Mouse (Mus musculus) liver, postnatal 0 days (tissue): ENCODE data around the gene Zfp575. TPM values are rescaled to one million over a fixed set of nuclear protein-coding genes. Genes with fewer than 3 reads are reported as not detected.
A peak's percentile ranks its signal among the peaks of the same experiment; 100 is the strongest.

Source experiments
- ATAC-seq: fragments of 200-750 bp; cut with Nextera tagmentation; 2 replicates; pipeline ENCODE4 v1.8.0; 2017; ENCODE audit warnings: mild to moderate bottlenecking, moderate library complexity
- DNase-seq: peaks from one replicate; pipeline ENCODE4 v3.0.0-alpha.2; 2016
- H3K27ac ChIP-seq: fragments of 300-500 bp; sonication (generic); 2 replicates; pipeline ENCODE4 v1.5.1; 2014; ENCODE audit warnings: antibody characterized with exemption, moderate library complexity, mild to moderate bottlenecking, low read depth
- H3K27me3 ChIP-seq: fragments of 300-500 bp; sonication (generic); 2 replicates; pipeline ENCODE4 v1.6.1; 2014; ENCODE audit warnings: low read length, control low read depth, mixed read lengths; ENCODE audit not compliant: insufficient read depth
- H3K36me3 ChIP-seq: fragments of 300-500 bp; sonication (generic); replicated peaks from 2 replicates; pipeline ENCODE4 v1.6.1; 2014; ENCODE audit warnings: mild to moderate bottlenecking, control low read depth, low read length, moderate library complexity, mixed read lengths; ENCODE audit not compliant: insufficient read depth
- H3K4me1 ChIP-seq: fragments of 300-500 bp; sonication (generic); 2 replicates; pipeline ENCODE4 v1.6.1; 2014; ENCODE audit warnings: antibody characterized with exemption, mild to moderate bottlenecking, control low read depth; ENCODE audit not compliant: insufficient read depth
- H3K4me2 ChIP-seq: fragments of 300-500 bp; sonication (generic); 2 replicates; pipeline ENCODE4 v1.6.1; 2014; ENCODE audit warnings: low read depth, mild to moderate bottlenecking, low read length, moderate library complexity, mixed read lengths
- H3K4me3 ChIP-seq: fragments of 300-500 bp; sonication (generic); 2 replicates; pipeline ENCODE4 v1.5.1; 2014; ENCODE audit warnings: low read depth, low read length
- H3K9ac ChIP-seq: fragments of 300-500 bp; sonication (generic); replicated peaks from 2 replicates; pipeline ENCODE4 v1.6.1; 2014; ENCODE audit warnings: mild to moderate bottlenecking, moderate library complexity
- H3K9me3 ChIP-seq: fragments of 300-500 bp; sonication (generic); 2 replicates; pipeline ENCODE4 v1.6.1; 2016; ENCODE audit warnings: mild to moderate bottlenecking, control low read depth, low read length, mixed read lengths
- CTCF ChIP-seq: sonication (generic); IDR thresholded peaks from 2 replicates; pipeline ENCODE4 v1.5.1; 2016; ENCODE audit warnings: antibody characterized with exemption, low read depth
- EP300 ChIP-seq: IDR thresholded peaks from 2 replicates; pipeline ENCODE4 v1.6.1; 2016; ENCODE audit warnings: antibody characterized with exemption, low read depth, mild to moderate bottlenecking
- WGBS: fragments of 180-500 bp; shearing (Covaris S2); extraction: QIAGEN DNeasy Blood & Tissue Kit; methylation state at CpG from one replicate; pipeline ENCODE4 v1.1.7; 2014; ENCODE audit not compliant: insufficient replicate concordance; 5-methylcytosine and 5-hydroxymethylcytosine counted together
- polyA plus RNA-seq: library from polyadenylated mRNA; unstranded; fragments of >200 nt; fragmentation: Nextera tagmentation; extraction: Ambion mirVana; gene quantifications from 2 replicates; pipeline ENCODE4 v1.2.1, GENCODE M21; 2015

Gene Zfp575
- polyA plus RNA-seq, 1 experiment from 2014 or later = 0.13 TPM

GRCm38 (mm10) chr7:24588336-24588735 lies 895 bp upstream of the Zfp575 start:
- H3K9me3 ChIP-seq = no peaks in the 10 kb centered on the region
- TF ChIP-seq EP300 (no peak), CTCF (no peak)
- no peaks in the 10 kb centered on the region for H3K36me3 ChIP-seq
- H3K4me2 ChIP-seq = no peak overlapping the region
- DNase-seq (peak; percentile 36), ATAC-seq (no peak)
- WGBS = 65% methylated on average over 13 of the region's 13 CpGs
- H3K9ac ChIP-seq = no peak overlapping the region
- no peak overlapping the region for H3K27ac ChIP-seq
- H3K4me1 ChIP-seq = peaks cover 21% of the 10 kb centered on the region
- H3K4me3 ChIP-seq = no peak overlapping the region
- H3K27me3 ChIP-seq = peaks cover 17% of the 10 kb centered on the region

DNA sequence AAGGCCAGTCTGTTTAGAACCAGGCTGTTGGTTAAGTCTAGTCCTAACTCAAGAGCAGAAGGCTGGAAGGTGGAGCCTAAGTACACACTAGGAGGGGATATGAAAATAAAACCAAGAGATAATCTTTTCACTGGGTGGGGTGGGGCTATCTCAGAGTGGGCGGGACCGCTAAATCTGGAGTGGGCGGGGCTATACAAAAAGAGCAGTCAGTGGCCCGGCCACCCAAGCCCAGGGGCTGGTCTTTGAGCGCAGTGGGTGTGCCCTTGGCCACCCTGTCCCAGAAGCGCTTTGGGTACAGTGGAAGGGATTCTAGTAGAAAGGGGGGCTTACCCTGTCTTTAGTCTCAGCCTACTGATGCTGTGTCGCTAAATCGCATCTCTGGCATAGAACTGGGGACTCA lies 613 bp downstream of the Zfp575 start:
- peaks cover 17% of the 10 kb centered on the region for H3K27me3 ChIP-seq
- peak overlapping the region; percentile 68 for H3K4me2 ChIP-seq
- H3K36me3 ChIP-seq = no peaks in the 10 kb centered on the region
- peak overlapping the region; percentile 31; the same call in 1 of the 2 replicates for H3K4me3 ChIP-seq
- H3K9me3 ChIP-seq = no peaks in the 10 kb centered on the region
- ATAC-seq (peak; percentile 60), DNase-seq (peak; percentile 55)
- peaks cover 11% of the 10 kb centered on the region for H3K4me1 ChIP-seq
- H3K9ac ChIP-seq = no peak overlapping the region
- TF ChIP-seq EP300 (no peak), CTCF (no peak)
- WGBS = 13% methylated on average over 8 of the region's 8 CpGs
- H3K27ac ChIP-seq = no peak overlapping the region

- Histone ChIP-seq H3K4me3 (no peak overlapping the region), H3K4me1 (peaks cover 11% of the 10 kb centered on the region), H3K9me3 (no peaks in the 10 kb centered on the region), H3K27me3 (peaks cover 17% of the 10 kb centered on the region), H3K9ac (no peak overlapping the region), H3K27ac (no peak overlapping the region), H3K36me3 (no peaks in the 10 kb centered on the region), H3K4me2 (no peak overlapping the region)
- DNase-seq (no peak), ATAC-seq (no peak)
- 54% methylated on average over 16 of the region's 16 CpGs for WGBS
- TF ChIP-seq CTCF (no peak), EP300 (no peak)
Measured at GRCm38 (mm10) chr7:24585995-24586394, 1.4 kb downstream of the Zfp575 start.

DNA sequence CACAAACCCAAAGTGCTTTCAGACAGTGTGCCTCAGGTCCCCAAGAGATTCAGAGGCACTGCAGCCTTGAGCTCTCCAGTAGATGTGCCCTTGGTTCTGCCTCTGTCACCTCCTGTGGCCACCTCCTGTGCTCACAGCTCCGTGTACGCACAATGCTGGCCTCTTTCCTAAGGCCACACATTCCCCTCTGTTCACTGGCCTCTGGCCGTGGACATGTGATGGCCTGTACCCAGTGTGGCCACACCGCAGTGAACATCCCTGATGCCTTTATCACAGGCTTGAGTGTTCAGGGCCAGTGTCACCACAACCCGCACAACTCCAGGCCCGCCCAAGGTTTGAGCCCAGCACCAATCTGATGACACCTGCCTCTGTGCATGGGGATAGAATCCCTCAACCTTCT lies 2.6 kb downstream of the Zfp575 start:
- no peak for ATAC-seq
- no peak for DNase-seq
- H3K4me1 ChIP-seq = peaks cover 11% of the 10 kb centered on the region
- no peaks in the 10 kb centered on the region for H3K9me3 ChIP-seq
- H3K4me3 ChIP-seq = no peak overlapping the region
- no peak overlapping the region for H3K27ac ChIP-seq
- H3K27me3 ChIP-seq = peaks cover 17% of the 10 kb centered on the region
- no peak overlapping the region for H3K4me2 ChIP-seq
- H3K36me3 ChIP-seq = no peaks in the 10 kb centered on the region
- 83% methylated on average over 6 of the region's 6 CpGs for WGBS
- no peak overlapping the region for H3K9ac ChIP-seq
- TF ChIP-seq EP300 (no peak), CTCF (no peak)

GRCm38 (mm10) chr7:24577811-24578210 lies 9.6 kb downstream of the Zfp575 start:
- no peaks in the 10 kb centered on the region for H3K36me3 ChIP-seq
- DNase-seq = no peak
- TF ChIP-seq EP300 = no peak
- H3K4me2 ChIP-seq = no peak overlapping the region
- no peak for ATAC-seq
- no peaks in the 10 kb centered on the region for H3K27me3 ChIP-seq
- H3K9me3 ChIP-seq = no peaks in the 10 kb centered on the region
- 84% methylated on average over 10 of the region's 10 CpGs for WGBS
- H3K9ac ChIP-seq = no peak overlapping the region
- no peak overlapping the region for H3K4me3 ChIP-seq
- no peak overlapping the region for H3K27ac ChIP-seq
- peaks cover 6% of the 10 kb centered on the region; the same call in 1 of the 2 replicates for H3K4me1 ChIP-seq

GRCm38 (mm10) chr7:24574224-24574796 lies 13.1 kb downstream of the Zfp575 start:
- H3K27ac ChIP-seq = peak overlapping the region; percentile 82
- no peaks in the 10 kb centered on the region for H3K9me3 ChIP-seq
- peaks cover 6% of the 10 kb centered on the region; the same call in 1 of the 2 replicates for H3K4me1 ChIP-seq
- H3K4me3 ChIP-seq = no peak overlapping the region
- TF ChIP-seq CTCF (no peak), EP300 (peak; percentile 80)
- ATAC-seq (peak; percentile 96), DNase-seq (peak; percentile 57)
- H3K4me2 ChIP-seq = no peak overlapping the region
- WGBS = 54% methylated on average over 12 of the region's 12 CpGs
- no peak overlapping the region for H3K9ac ChIP-seq
- H3K36me3 ChIP-seq = no peaks in the 10 kb centered on the region
- H3K27me3 ChIP-seq = no peaks in the 10 kb centered on the region
